Mouse (Mus musculus) stomach, embryonic 16.5 days (tissue): ENCODE data around the gene Cdkl4. TPM values are rescaled to one million over a fixed set of nuclear protein-coding genes. Genes with fewer than 3 reads are reported as not detected.
A peak's percentile ranks its signal among the peaks of the same experiment; 100 is the strongest.

Experiments
- ATAC-seq: fragments of 200-750 bp; cut with Nextera tagmentation; 2 replicates; pipeline ENCODE4 v1.8.0; 2017; ENCODE audit warnings: moderate number of reproducible peaks, moderate TSS enrichment; ENCODE audit not compliant: insufficient read depth, low FRiP score
- H3K27ac ChIP-seq: fragments of 300-500 bp; sonication (generic); 2 replicates; pipeline ENCODE4 v1.5.1; 2014; ENCODE audit warnings: low read length
- H3K27me3 ChIP-seq: fragments of 300-500 bp; sonication (generic); 2 replicates; pipeline ENCODE4 v1.6.1; 2014; ENCODE audit warnings: low read length, control low read depth, mixed read lengths; ENCODE audit not compliant: control insufficient read depth, insufficient read depth
- H3K36me3 ChIP-seq: fragments of 300-500 bp; sonication (generic); 2 replicates; pipeline ENCODE4 v1.6.1; 2014; ENCODE audit warnings: low read length; ENCODE audit not compliant: control insufficient read depth, insufficient read depth
- H3K4me1 ChIP-seq: fragments of 300-500 bp; sonication (generic); 2 replicates; pipeline ENCODE4 v1.6.1; 2014; ENCODE audit warnings: low read length, control low read depth, mixed read lengths; ENCODE audit not compliant: control insufficient read depth, insufficient read depth
- H3K4me2 ChIP-seq: fragments of 300-500 bp; sonication (generic); 2 replicates; pipeline ENCODE4 v1.6.1; 2014; ENCODE audit warnings: low read depth, low read length, mixed read lengths
- H3K4me3 ChIP-seq: fragments of 300-500 bp; sonication (generic); replicated peaks from 2 replicates; pipeline ENCODE4 v1.5.1; 2014; ENCODE audit warnings: mild to moderate bottlenecking, low read length
- H3K9ac ChIP-seq: fragments of 300-500 bp; sonication (generic); 2 replicates; pipeline ENCODE4 v1.6.1; 2014; ENCODE audit warnings: low read length
- H3K9me3 ChIP-seq: fragments of 300-500 bp; sonication (generic); replicated peaks from 2 replicates; pipeline ENCODE4 v1.6.1; 2016; ENCODE audit warnings: low read length, control low read depth; ENCODE audit not compliant: control insufficient read depth
- WGBS: fragments of 180-500 bp; shearing (Covaris S2); extraction: QIAGEN DNeasy Blood & Tissue Kit; methylation state at CpG from one replicate; pipeline ENCODE4 v1.1.7; 2014; 5-methylcytosine and 5-hydroxymethylcytosine counted together
- polyA plus RNA-seq: library from polyadenylated mRNA; unstranded; fragments of >200 nt; fragmentation: Nextera tagmentation; extraction: Ambion mirVana; gene quantifications from 2 replicates; pipeline ENCODE4 v1.2.1, GENCODE M21; 2015

Gene Cdkl4
- polyA plus RNA-seq, 1 experiment from 2014 or later: 0.26 TPM

- Histone ChIP-seq H3K27ac (no peak overlapping the region), H3K36me3 (peaks cover 5% of the 10 kb centered on the region; the same call in 1 of the 2 replicates), H3K4me2 (no peak overlapping the region), H3K9me3 (no peaks in the 10 kb centered on the region), H3K9ac (no peak overlapping the region), H3K27me3 (no peaks in the 10 kb centered on the region), H3K4me3 (no peak overlapping the region), H3K4me1 (no peaks in the 10 kb centered on the region)
- no peak for ATAC-seq
- 92% methylated on average over 6 of the region's 6 CpGs for WGBS
These were observed 5.4 kb upstream of the Cdkl4 start for GRCm38 (mm10) chr17:80583051-80583450.

- Histone ChIP-seq H3K4me3 (no peak overlapping the region), H3K36me3 (peaks cover 3% of the 10 kb centered on the region; the same call in 1 of the 2 replicates), H3K9ac (no peak overlapping the region), H3K9me3 (peaks cover 4% of the 10 kb centered on the region), H3K4me2 (no peak overlapping the region), H3K27ac (no peak overlapping the region), H3K4me1 (0 out of 2 replicates have a peak, but pooled peaks cover 9% of the 10 kb centered on the region), H3K27me3 (no peaks in the 10 kb centered on the region)
- 74% methylated on average over 6 of the region's 6 CpGs for WGBS
- no peak for ATAC-seq
These were observed 2.3 kb upstream of the Cdkl4 start for GRCm38 (mm10) chr17:80579901-80580300.

GRCm38 (mm10) chr17:80579089-80579488 lies 1.5 kb upstream of the Cdkl4 start:
- WGBS: 90% methylated on average over 9 of the region's 9 CpGs
- H3K36me3 ChIP-seq: peaks cover 3% of the 10 kb centered on the region; the same call in 1 of the 2 replicates
- H3K9me3 ChIP-seq: peaks cover 4% of the 10 kb centered on the region
- no peak overlapping the region for H3K4me2 ChIP-seq
- no peak overlapping the region for H3K27ac ChIP-seq
- H3K27me3 ChIP-seq: no peaks in the 10 kb centered on the region
- no peak overlapping the region for H3K4me3 ChIP-seq
- ATAC-seq: no peak
- no peak overlapping the region for H3K9ac ChIP-seq
- H3K4me1 ChIP-seq: 0 out of 2 replicates have a peak, but pooled peaks cover 9% of the 10 kb centered on the region

- Histone ChIP-seq H3K4me1 (0 out of 2 replicates have a peak, but pooled peaks cover 9% of the 10 kb centered on the region), H3K36me3 (peaks cover 3% of the 10 kb centered on the region; the same call in 1 of the 2 replicates), H3K27me3 (no peaks in the 10 kb centered on the region), H3K9ac (no peak overlapping the region), H3K4me2 (no peak overlapping the region), H3K9me3 (peaks cover 4% of the 10 kb centered on the region), H3K4me3 (no peak overlapping the region), H3K27ac (no peak overlapping the region)
- WGBS: 89% methylated on average over 1 of the region's 1 CpGs
- ATAC-seq: no peak
These were observed 428 bp upstream of the Cdkl4 start for GRCm38 (mm10) chr17:80578041-80578440.

- ATAC-seq: peak; percentile 73; the same call in 1 of the 2 replicates
- Histone ChIP-seq H3K9me3 (peaks cover 4% of the 10 kb centered on the region), H3K4me3 (peak overlapping the region; percentile 39), H3K4me1 (0 out of 2 replicates have a peak, but pooled peaks cover 9% of the 10 kb centered on the region), H3K27ac (no peak overlapping the region), H3K4me2 (peak overlapping the region; percentile 67), H3K27me3 (no peaks in the 10 kb centered on the region), H3K36me3 (peaks cover 3% of the 10 kb centered on the region; the same call in 1 of the 2 replicates), H3K9ac (peak overlapping the region; percentile 54)
- WGBS: 1% methylated on average over 30 of the region's 30 CpGs
These were observed 399 bp downstream of the Cdkl4 start for GRCm38 (mm10) chr17:80577214-80577613.

- no peaks in the 10 kb centered on the region for H3K27me3 ChIP-seq
- H3K27ac ChIP-seq: no peak overlapping the region
- no peak overlapping the region for H3K4me2 ChIP-seq
- H3K9me3 ChIP-seq: peaks cover 4% of the 10 kb centered on the region
- H3K9ac ChIP-seq: no peak overlapping the region
- ATAC-seq: no peak
- H3K36me3 ChIP-seq: no peaks in the 10 kb centered on the region
- H3K4me1 ChIP-seq: 0 out of 2 replicates have a peak, but pooled peaks cover 9% of the 10 kb centered on the region
- 71% methylated on average over 7 of the region's 7 CpGs for WGBS
- H3K4me3 ChIP-seq: no peak overlapping the region
These were observed 2.6 kb downstream of the Cdkl4 start for GRCm38 (mm10) chr17:80575008-80575407.

- WGBS: 76% methylated on average over 7 of the region's 7 CpGs
- H3K4me1 ChIP-seq: 0 out of 2 replicates have a peak, but pooled peaks cover 9% of the 10 kb centered on the region
- H3K9ac ChIP-seq: no peak overlapping the region
- no peaks in the 10 kb centered on the region for H3K27me3 ChIP-seq
- no peak overlapping the region for H3K4me2 ChIP-seq
- H3K36me3 ChIP-seq: no peaks in the 10 kb centered on the region
- no peak for ATAC-seq
- no peak overlapping the region for H3K4me3 ChIP-seq
- H3K9me3 ChIP-seq: peaks cover 4% of the 10 kb centered on the region
- no peak overlapping the region for H3K27ac ChIP-seq
These were observed 3.1 kb downstream of the Cdkl4 start for GRCm38 (mm10) chr17:80574471-80574965.

- no peak overlapping the region for H3K27ac ChIP-seq
- no peak overlapping the region for H3K4me3 ChIP-seq
- 0 out of 2 replicates have a peak, but pooled peaks cover 5% of the 10 kb centered on the region for H3K4me1 ChIP-seq
- H3K36me3 ChIP-seq: no peaks in the 10 kb centered on the region
- WGBS: 90% methylated on average over 13 of the region's 13 CpGs
- no peak overlapping the region for H3K4me2 ChIP-seq
- H3K27me3 ChIP-seq: no peaks in the 10 kb centered on the region
- H3K9ac ChIP-seq: no peak overlapping the region
- no peak for ATAC-seq
- peaks cover 4% of the 10 kb centered on the region for H3K9me3 ChIP-seq
These were observed 5.3 kb downstream of the Cdkl4 start for GRCm38 (mm10) chr17:80572187-80572935.

GRCm38 (mm10) chr17:80571460-80571859 lies 6.2 kb downstream of the Cdkl4 start:
- Histone ChIP-seq H3K36me3 (no peaks in the 10 kb centered on the region), H3K4me3 (no peak overlapping the region), H3K4me1 (no peaks in the 10 kb centered on the region), H3K27me3 (no peaks in the 10 kb centered on the region), H3K9me3 (peaks cover 4% of the 10 kb centered on the region), H3K4me2 (no peak overlapping the region), H3K27ac (no peak overlapping the region), H3K9ac (no peak overlapping the region)
- no peak for ATAC-seq
- 85% methylated on average over 4 of the region's 4 CpGs for WGBS
